Mouse (Mus musculus) right cerebral cortex, postnatal 25 days (tissue): ENCODE measurements around the gene Unc13a.

Experiments used
- DNase-seq: peaks from one replicate; pipeline ENCODE4 v3.0.0; 2022

Gene Unc13a

DNA sequence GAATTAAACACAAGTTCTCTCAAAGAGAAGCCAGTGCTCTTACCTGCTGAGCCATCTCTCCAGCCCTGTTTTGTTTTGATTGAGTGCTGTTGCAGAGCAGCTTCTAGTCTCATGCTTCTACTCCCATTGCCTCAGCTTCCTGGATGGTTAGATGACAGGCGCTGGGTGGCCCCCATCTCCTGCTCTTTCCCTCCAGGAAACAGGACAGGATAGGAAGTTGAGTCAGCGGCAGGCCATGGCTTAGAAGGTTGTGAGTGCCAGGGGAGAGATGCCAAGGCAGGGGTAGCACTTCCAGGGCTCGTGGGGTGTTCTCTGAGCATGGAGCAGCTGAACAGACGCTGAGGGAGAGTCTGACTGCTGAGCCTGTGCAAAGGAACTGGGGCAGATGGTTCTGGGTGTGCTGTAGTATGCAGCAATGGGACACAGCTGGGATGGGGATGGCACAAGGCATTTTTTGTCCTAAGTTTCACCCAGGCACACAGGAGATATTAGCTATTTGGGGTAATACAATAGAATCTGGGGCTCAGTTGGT is 93.6 kb downstream of the Unc13a start:
- no peak for DNase-seq

DNA sequence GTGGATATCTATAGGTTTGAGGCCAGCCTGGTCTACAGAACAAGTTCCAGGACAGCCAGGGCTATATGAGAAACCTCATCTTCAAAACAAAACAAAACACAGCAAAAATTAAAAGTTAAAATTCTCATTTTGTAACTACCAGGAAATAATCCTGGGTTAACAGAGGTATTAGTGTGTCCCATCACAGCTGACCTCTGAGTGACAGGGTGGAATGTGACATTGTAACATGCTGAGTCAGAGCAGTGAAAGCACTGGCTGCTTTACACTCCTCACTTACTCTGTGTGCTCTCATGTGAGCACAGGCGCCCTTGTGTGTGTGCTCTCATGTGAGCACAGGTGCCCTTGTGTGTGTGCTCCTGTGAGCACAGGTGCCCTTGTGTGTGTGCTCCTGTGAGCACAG is 96.5 kb downstream of the Unc13a start:
- DNase-seq, result no peak

DNA sequence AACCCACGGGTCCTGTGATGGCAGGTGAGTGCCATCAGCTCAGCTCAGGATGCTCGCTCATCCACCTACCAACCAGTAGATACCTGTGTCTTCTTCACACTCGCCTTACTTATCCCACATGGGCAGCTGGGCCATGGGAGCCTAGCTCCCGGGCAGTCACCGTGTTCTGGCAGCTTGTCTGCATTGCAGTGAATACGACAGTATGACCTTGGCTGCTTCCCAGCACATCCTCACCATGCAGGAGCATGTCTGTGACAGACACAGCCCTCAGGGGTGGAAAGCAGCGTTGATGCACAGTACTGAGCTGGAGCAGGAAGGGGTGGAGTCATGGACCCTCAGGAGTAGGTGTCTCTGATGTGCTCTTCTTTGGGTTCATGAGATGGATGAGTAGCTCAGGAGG is 97.1 kb downstream of the Unc13a start:
- no peak for DNase-seq
